Mouse (Mus musculus) thymus, adult 2 months (tissue): ENCODE results near the gene Kbtbd12. TPM values are rescaled to one million over a fixed set of nuclear protein-coding genes. Genes with fewer than 3 reads are reported as not detected.

Experiments used
- DNase-seq: peaks from one replicate; pipeline ENCODE4 v3.0.0; 2021
- H3K27ac ChIP-seq: fragments of 200-500 bp; 2 replicates; pipeline ENCODE4 v1.5.1; 2012; ENCODE audit warnings: low read length, control low read depth; ENCODE audit not compliant: control insufficient read depth, insufficient read depth
- H3K27me3 ChIP-seq: fragments of 200-500 bp; 2 replicates; pipeline ENCODE4 v1.6.1; 2012; ENCODE audit warnings: mild to moderate bottlenecking, low read length, moderate library complexity, mixed read lengths; ENCODE audit not compliant: control insufficient read depth, insufficient read depth
- H3K36me3 ChIP-seq: fragments of 200-500 bp; 2 replicates; pipeline ENCODE4 v1.6.1; 2012; ENCODE audit warnings: mild to moderate bottlenecking, low read length, moderate library complexity; ENCODE audit not compliant: control insufficient read depth, insufficient read depth
- H3K4me1 ChIP-seq: fragments of 200-500 bp; replicated peaks from 2 replicates; pipeline ENCODE4 v1.6.1; 2012; ENCODE audit warnings: low read length; ENCODE audit not compliant: control insufficient read depth, insufficient read depth
- H3K4me3 ChIP-seq: fragments of 200-500 bp; 2 replicates; pipeline ENCODE4 v1.5.1; 2012; ENCODE audit warnings: mild to moderate bottlenecking, low read length, control low read depth, moderate library complexity; ENCODE audit not compliant: control insufficient read depth, insufficient read depth
- CTCF ChIP-seq: fragments of 200-500 bp; IDR thresholded peaks from 2 replicates; pipeline ENCODE4 v1.5.1; 2012; ENCODE audit warnings: mild to moderate bottlenecking, control low read depth, low read length, moderate library complexity, borderline replicate concordance; ENCODE audit not compliant: control insufficient read depth, poor library complexity, insufficient read depth; ENCODE audit errors: extremely low read depth
- POLR2A ChIP-seq: fragments of 200-500 bp; IDR thresholded peaks from 2 replicates; pipeline ENCODE4 v1.6.1; 2012; ENCODE audit warnings: mild to moderate bottlenecking, low read length, control low read depth, moderate library complexity; ENCODE audit not compliant: control insufficient read depth, poor library complexity, insufficient read depth; ENCODE audit errors: extremely low read depth
- WGBS: fragments of 180-500 bp; shearing (Covaris S2); methylation state at CpG from one replicate; pipeline ENCODE4 v1.1.7; 2018; 5-methylcytosine and 5-hydroxymethylcytosine counted together
- polyA plus RNA-seq: library from polyadenylated mRNA; depleted of rRNA; stranded (reverse); fragments of >200 nt; gene quantifications from 2 replicates; pipeline ENCODE4 v1.2.3, GENCODE M21; 2012

Kbtbd12 gene
- polyA plus RNA-seq, 1 experiment, result 1.1 TPM

GRCm38 (mm10) chr6:88545397-88545790 lies 92.4 kb downstream of the Kbtbd12 start:
- WGBS, result 53% methylated on average over 10 of the region's 10 CpGs
- TF ChIP-seq CTCF (no peak), POLR2A (no peak)
- Histone ChIP-seq H3K4me3 (no peak overlapping the region), H3K36me3 (no peaks in the 10 kb centered on the region), H3K27me3 (no peaks in the 10 kb centered on the region; the same call in 1 of the 2 replicates), H3K27ac (no peak overlapping the region), H3K4me1 (no peaks in the 10 kb centered on the region)
- DNase-seq, result no peak

GRCm38 (mm10) chr6:88544644-88545396 lies 92.9 kb downstream of the Kbtbd12 start:
- H3K36me3 ChIP-seq, result no peaks in the 10 kb centered on the region
- no peaks in the 10 kb centered on the region for H3K4me1 ChIP-seq
- no peak overlapping the region for H3K4me3 ChIP-seq
- DNase-seq, result no peak
- TF ChIP-seq CTCF (no peak), POLR2A (no peak)
- 42% methylated on average over 11 of the region's 11 CpGs for WGBS
- no peaks in the 10 kb centered on the region; the same call in 1 of the 2 replicates for H3K27me3 ChIP-seq
- H3K27ac ChIP-seq, result no peak overlapping the region

GRCm38 (mm10) chr6:88544241-88544640 lies 93.5 kb downstream of the Kbtbd12 start:
- WGBS, result 90% methylated on average over 3 of the region's 3 CpGs
- no peaks in the 10 kb centered on the region for H3K4me1 ChIP-seq
- no peak overlapping the region for H3K4me3 ChIP-seq
- H3K27me3 ChIP-seq, result no peaks in the 10 kb centered on the region; the same call in 1 of the 2 replicates
- no peak for TF ChIP-seq CTCF
- TF ChIP-seq POLR2A, result no peak
- no peaks in the 10 kb centered on the region for H3K36me3 ChIP-seq
- H3K27ac ChIP-seq, result no peak overlapping the region
- DNase-seq, result no peak

DNA sequence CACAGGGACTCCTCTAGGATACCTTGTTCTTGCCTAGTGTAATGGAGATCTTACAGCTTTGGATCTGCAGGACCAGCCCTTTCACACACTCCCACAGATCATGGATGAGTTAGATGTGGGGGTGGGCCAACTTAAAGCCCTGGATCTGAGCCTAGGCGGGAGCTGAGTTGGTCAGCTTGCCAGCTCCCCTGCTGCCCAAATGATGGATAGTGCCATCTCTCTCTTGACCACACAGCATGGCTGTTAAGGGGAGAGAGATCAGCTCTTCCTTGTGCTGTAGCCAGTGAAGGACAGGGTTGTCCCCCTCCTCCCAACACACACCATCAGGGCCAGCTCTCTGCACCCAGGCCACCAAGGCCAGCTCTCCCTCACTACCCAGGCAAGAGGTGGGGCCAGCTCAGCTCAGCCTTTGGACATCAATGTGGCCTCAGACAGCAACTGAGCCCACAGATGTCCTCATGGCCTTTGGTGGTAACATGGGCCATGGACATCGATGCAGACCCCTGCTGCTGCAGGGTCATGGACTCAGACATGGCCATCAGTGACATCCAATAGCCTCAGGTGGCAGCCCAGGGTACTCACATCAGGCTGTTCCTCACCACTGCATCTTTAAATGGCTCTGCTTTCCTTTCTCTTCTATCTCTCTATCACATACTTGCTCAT lies 97.5 kb downstream of the Kbtbd12 start:
- no peaks in the 10 kb centered on the region; the same call in 1 of the 2 replicates for H3K27me3 ChIP-seq
- H3K4me3 ChIP-seq, result no peak overlapping the region
- H3K36me3 ChIP-seq, result no peaks in the 10 kb centered on the region
- WGBS, result 89% methylated on average over 2 of the region's 2 CpGs
- no peak overlapping the region for H3K27ac ChIP-seq
- no peak for TF ChIP-seq POLR2A
- TF ChIP-seq CTCF, result no peak
- no peaks in the 10 kb centered on the region for H3K4me1 ChIP-seq
- no peak for DNase-seq

- DNase-seq, result no peak
- Histone ChIP-seq H3K4me3 (no peak overlapping the region), H3K27me3 (no peaks in the 10 kb centered on the region), H3K27ac (no peak overlapping the region), H3K4me1 (no peaks in the 10 kb centered on the region), H3K36me3 (no peaks in the 10 kb centered on the region)
- TF ChIP-seq CTCF, result no peak
- TF ChIP-seq POLR2A, result no peak
These were observed 107.4 kb downstream of the Kbtbd12 start for GRCm38 (mm10) chr6:88530306-88530705.

DNA sequence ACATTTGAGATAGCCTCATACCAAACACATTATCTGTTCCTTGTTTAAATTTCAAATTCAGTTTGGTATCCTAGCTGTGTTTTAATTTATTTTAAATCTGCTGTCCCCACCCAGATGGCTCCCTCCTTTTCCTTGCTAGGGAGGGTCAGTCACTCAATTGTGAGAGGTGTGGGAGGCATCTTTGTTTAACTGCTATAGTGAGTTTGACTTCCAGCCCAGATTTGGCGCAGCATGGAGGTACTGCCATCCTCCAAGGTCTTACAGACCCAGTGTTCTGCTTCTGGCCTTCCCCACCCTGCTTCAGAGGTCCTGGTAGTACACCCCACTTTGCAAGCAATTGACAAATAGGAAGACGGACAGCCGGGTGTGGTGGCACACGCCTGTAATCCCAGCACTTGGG lies 113.7 kb downstream of the Kbtbd12 start:
- H3K4me3 ChIP-seq, result no peak overlapping the region
- TF ChIP-seq CTCF (no peak), POLR2A (no peak)
- DNase-seq, result no peak
- WGBS, result 96% methylated on average over 4 of the region's 4 CpGs
- peaks cover 10% of the 10 kb centered on the region for H3K4me1 ChIP-seq
- no peaks in the 10 kb centered on the region for H3K36me3 ChIP-seq
- no peak overlapping the region for H3K27ac ChIP-seq
- no peaks in the 10 kb centered on the region for H3K27me3 ChIP-seq
